Mouse (Mus musculus) layer of hippocampus, adult 2 months (tissue): Measurements from ENCODE around the gene Tent4a. TPM values are rescaled to one million over a fixed set of nuclear protein-coding genes. Genes with fewer than 3 reads are reported as not detected.

Experiments used
- DNase-seq, 2 experiments: peaks; one replicate each; pipeline ENCODE4 v3.0.0; 2022; ENCODE audit warnings: low spot score in 2 of 2
- H3K27ac ChIP-seq: fragments of 200-600 bp; 2 replicates; pipeline ENCODE4 v1.8.1; 2022
- H3K4me3 ChIP-seq: fragments of 200-600 bp; 2 replicates; pipeline ENCODE4 v1.8.1; 2022; ENCODE audit warnings: mild to moderate bottlenecking
- CTCF ChIP-seq: fragments of 200-600 bp; conservative IDR thresholded peaks from 2 replicates; pipeline ENCODE4 v1.8.1; 2022; ENCODE audit warnings: antibody characterized with exemption, mild to moderate bottlenecking, moderate library complexity
- total RNA-seq, 2 experiments: library from RNA; stranded (reverse); gene quantifications; 2 replicates each; pipeline ENCODE4 v1.2.3; 2021

The Tent4a gene
- total RNA-seq, 2 experiments from 2014 or later = 44.0 to 46.4 TPM

DNA sequence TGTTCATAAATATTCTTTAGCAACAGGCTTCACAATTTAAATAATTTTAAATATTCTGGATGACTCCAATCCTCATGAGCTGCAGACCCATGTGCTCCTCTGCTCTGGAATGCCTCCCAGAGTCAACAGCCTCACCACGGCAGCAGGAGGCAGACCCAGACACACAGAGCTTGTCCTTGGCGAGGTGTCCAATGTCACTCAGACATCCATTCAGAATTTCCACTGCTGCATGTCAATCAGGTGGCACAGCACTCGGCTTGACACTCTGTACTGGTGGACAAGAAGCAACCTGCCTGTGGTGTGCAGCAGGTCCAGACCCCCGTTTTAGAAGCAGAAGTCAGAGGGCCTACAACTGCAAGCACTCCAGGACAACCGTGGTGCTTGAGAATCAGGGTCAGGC, 36.1 kb downstream of the Tent4a start:
- DNase-seq = no peak
- Histone ChIP-seq H3K4me3 (no peak overlapping the region), H3K27ac (no peak overlapping the region)
- no peak for TF ChIP-seq CTCF

- TF ChIP-seq CTCF = peak; percentile 85
- DNase-seq = peak; percentile 47 to 67
- no peak overlapping the region for H3K4me3 ChIP-seq
- no peak overlapping the region for H3K27ac ChIP-seq
Observed at GRCm38 (mm10) chr13:69492876-69493463, 41.4 kb downstream of the Tent4a start.

DNA sequence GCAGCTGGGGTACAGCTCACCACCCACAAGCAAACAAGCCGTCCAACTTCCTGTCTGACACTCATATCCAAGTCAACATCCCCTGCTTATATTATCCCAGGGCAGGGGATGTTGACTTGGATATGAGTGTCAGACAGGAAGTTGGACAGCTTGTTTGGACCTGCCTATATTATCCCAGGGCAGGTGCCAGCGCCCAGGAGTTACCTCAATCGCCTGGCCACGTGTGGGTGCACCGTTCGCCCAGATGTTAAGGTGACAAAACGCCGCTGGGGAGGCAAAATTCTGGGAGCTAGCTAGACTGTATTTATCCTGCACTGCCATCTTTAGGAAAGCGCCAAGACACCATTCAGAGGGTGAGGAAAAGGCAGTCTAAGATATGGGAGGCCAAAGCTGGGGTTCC, 44.6 kb downstream of the Tent4a start:
- TF ChIP-seq CTCF = no peak
- H3K4me3 ChIP-seq = no peak overlapping the region
- DNase-seq = peak in 1 of 2 experiments; percentile 6
- no peak overlapping the region for H3K27ac ChIP-seq

DNA sequence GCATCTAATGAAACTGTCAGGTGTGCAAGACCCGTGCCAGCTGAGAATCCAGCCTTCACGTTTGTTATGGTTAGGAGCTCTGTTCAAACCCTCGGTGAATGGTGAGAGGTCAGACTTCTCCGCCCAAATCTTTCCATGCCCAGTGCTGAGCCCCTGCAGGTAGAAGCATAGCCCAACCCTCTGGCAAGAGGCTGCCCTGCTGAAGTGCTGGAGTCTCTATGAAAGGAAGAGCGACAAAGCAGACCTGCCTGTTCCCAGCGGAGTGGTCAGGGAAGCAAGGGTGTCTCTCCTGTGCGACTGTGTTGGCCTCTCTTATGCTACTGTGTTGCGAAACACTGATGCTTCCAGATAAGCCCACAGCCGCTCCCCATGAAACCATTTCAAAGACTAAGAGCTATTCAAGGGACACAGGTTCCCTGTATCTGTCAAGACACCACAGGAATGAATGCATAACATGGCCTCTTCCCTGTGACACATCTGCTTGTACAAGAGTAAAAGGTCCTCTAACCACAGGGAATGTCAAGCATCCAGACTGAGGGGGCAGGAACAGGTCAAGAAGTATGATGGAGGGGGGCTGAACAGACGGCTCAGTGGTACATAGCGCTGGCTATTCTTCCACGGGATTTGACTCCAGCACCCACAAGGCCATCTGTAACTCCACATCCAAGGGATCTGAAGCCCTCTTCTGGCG, 45.7 kb downstream of the Tent4a start:
- TF ChIP-seq CTCF = 0 out of 2 replicates have a peak, but pooled peaks have one; percentile 14
- no peak overlapping the region for H3K4me3 ChIP-seq
- no peak overlapping the region for H3K27ac ChIP-seq
- peak in 1 of 2 experiments; percentile 8 for DNase-seq

DNA sequence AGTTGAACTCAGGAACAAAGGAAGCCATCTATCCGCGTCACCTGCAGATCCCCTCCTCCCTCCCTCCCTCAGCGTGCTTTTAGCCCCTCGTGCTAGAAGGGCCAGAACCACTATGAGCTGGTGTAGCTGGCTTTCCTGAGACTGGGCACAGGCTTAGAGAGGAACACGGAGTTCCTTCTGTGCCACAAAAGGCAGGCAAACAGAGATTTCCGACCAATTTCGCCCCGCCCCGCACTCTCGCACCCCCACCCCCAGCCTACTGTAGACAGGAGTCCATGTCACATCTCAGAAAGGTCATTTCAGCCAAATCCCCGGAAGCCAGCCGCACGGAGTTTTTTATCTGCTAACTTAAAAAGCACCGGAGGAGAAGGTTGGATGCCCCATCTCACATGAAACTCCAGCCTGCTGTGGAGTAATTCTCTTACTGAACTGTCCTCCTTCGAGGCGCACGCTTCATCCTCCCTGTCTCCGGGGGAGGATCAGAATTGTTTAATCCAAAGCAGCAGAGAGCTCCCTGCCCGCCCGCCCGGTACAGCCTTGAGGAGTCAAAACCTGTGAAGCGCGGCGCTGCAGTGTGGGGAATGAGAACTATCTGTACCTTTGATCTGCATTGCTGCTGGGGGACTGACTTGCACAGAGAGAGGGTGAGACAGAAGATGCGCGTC, 46.7 kb downstream of the Tent4a start:
- no peak for TF ChIP-seq CTCF
- Histone ChIP-seq H3K4me3 (peak overlapping the region; percentile 2; the same call in 1 of the 2 replicates), H3K27ac (no peak overlapping the region)
- DNase-seq = peak in 1 of 2 experiments; percentile 8

GRCm38 (mm10) chr13:69487108-69487507, 47.3 kb downstream of the Tent4a start:
- peak; percentile 28; the same call in 1 of the 2 replicates for TF ChIP-seq CTCF
- Histone ChIP-seq H3K4me3 (no peak overlapping the region), H3K27ac (no peak overlapping the region)
- no peak for DNase-seq

DNA sequence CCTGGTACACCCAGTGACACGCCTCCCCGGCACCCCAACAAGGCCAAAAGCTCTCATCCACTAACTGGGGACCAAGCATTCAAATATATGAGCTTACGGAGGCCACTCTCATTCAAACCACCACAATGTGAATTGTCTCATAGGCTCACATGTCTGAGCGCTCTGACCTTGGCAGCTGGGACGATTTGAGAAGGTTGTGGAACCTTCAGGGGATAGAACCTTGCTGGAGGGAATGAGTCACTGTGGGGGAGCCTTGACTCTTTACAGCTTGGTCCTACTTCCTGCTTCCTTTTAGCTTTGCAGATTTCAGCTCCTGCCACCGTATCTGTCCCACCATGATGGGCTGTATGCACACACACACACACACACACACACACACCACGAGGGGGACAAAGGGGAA, 48.6 kb downstream of the Tent4a start:
- DNase-seq = no peak
- no peak for TF ChIP-seq CTCF
- H3K4me3 ChIP-seq = no peak overlapping the region
- H3K27ac ChIP-seq = no peak overlapping the region

DNA sequence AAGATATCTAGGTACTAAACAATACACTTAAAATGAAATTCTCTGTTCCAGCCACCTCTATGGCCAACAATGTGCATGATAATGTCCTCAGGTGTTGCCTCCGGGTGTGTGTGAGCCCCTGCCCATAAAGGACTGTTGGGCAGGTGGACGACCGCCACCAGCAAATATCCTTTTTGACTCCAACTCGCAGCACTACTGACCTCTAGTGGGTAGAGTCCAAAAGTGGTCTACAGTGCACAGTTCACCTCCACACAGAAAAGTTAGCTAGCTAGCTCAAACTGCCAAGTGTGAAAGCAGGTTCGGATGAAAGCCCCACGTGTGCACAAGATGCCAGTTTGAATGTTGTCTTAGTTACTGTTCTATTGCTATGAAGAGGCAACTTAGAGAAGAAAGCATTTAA, 49.1 kb downstream of the Tent4a start:
- H3K4me3 ChIP-seq = no peak overlapping the region
- no peak overlapping the region for H3K27ac ChIP-seq
- DNase-seq = no peak
- TF ChIP-seq CTCF = peak; percentile 79

DNA sequence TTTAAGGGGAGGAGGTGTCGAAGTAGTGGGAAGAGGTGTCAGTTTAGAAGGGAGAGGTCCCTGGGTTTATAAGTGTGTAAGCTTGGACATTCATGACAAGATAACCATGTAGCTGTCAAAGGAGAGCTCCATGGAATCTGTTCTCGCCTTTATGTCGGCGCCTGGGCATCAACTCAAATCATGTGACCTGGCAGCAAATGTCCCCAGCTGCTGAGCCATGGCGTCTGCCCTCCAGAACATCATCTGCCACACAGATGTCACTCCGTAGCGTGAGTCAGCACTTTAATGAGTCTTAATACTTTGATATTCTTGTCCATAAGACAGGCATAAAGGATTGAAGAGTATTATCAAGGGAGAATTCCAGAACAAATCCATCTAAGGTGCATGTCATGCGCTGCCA, 51.7 kb downstream of the Tent4a start:
- TF ChIP-seq CTCF = no peak
- no peak for DNase-seq
- Histone ChIP-seq H3K4me3 (no peak overlapping the region), H3K27ac (peak overlapping the region; percentile 89; the same call in 1 of the 2 replicates)

DNA sequence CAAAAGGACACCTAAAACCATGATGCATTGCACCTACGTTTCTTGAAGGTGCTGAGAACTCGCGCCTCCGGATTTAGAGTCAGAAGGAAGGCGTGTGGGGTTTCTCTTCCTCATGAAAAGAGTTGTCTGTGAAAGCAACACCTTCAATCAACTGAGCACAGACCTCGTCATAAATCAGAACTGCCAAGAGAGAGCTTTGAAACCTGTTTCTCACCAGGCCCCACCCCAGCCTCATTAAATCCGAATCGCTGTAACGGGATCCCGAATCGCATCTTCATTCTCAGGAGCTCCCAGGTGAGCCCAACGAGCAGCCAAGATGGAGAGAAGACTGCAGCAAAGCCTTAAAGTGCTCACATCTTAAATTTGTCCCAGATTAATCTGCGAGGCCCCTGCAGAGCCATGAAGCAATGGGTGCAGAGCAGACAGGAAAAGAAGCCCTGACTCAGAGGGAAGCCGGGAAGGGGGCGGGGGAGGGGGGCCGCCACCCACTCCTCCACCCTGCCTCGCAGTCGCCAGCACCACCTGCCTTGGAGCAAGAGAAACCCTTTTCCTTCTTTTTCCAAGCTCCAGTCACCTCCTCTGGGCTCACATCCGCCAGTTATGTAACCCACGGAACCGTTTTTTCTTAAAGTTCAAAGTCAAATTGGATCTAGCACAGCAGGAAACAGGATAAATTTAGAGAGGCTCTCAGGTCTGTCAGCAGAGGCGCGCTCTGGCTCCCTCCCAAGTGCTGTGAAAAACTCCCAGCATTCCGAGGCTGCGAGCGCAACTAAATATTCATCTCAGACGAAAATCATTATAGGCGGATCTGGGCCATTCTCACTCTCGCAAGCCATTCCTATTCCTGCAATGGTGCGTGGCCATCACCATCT, 52.5 kb downstream of the Tent4a start:
- H3K27ac ChIP-seq = peak overlapping the region; percentile 89

DNA sequence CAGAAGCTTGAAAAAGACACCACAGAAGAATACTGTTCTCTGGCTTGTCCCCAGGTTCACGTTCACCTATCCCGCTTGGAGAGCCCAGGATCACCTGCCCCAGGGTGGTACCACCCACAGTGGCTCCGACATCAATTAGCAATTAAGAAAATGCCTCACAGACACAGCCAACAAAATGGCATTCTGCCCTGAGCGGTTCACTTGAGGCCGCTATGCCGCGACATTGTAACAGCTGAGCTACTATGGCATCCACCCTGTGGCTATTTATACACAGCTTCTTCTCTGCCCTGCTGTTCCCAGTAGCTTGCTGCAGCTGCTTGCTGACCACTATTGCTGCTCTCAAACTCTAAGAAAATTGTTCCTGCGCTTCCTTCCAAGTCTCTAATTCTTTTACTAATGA, 53.4 kb downstream of the Tent4a start:
- peak overlapping the region; percentile 89 for H3K27ac ChIP-seq

More for the DNA sequence above, 52.5 kb downstream of the Tent4a start:
- peak overlapping the region; percentile 43 for H3K4me3 ChIP-seq
- DNase-seq = peak; percentile 79 to 84
- TF ChIP-seq CTCF = 0 out of 2 replicates have a peak, but pooled peaks have one; percentile 19

DNA sequence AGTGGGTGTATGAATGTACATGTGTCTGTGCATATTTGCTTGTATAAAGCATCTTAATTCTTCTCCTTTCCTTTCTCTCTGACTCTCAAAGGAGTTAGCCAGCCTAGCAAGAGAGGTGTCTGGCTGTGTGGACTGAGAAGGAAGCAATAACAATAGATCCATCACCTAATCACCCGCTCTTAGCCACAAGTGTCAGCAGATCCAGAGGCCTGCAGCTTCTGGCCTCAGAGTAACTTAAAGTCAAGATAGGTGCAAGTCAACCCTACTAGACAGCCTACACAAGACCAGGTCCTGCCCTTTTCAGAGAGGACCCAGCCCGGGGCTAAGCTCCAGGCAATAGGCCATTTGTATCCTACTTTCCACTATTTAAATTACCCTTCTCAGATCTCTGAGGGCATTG, 54.5 kb downstream of the Tent4a start:
- Histone ChIP-seq H3K4me3 (no peak overlapping the region), H3K27ac (no peak overlapping the region)
- DNase-seq = no peak
- no peak for TF ChIP-seq CTCF

More for the DNA sequence above, 53.4 kb downstream of the Tent4a start:
- peak overlapping the region; percentile 43 for H3K4me3 ChIP-seq
- no peak for TF ChIP-seq CTCF
- DNase-seq = no peak

DNA sequence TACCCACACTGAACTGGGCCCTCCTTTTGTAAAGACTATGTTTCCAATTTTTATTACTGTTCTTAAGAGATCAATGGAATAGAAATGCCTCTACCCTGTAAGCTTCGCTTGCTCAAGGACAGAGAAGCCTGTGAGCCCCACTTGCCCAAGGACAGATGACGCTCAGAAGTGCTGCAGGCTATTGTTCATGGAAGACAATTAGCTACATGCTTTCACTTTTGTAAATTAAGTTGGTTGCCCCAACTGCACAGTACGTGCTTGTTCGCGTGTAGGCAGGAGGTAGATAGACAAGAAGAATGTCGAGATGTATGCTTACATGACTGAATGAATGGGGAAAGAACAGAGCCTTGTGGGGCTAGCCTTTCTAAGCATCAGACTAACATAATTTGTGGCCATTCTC, 55.7 kb downstream of the Tent4a start:
- no peak for TF ChIP-seq CTCF
- no peak for DNase-seq
- Histone ChIP-seq H3K27ac (no peak overlapping the region), H3K4me3 (no peak overlapping the region)
